Mouse (Mus musculus) heart, postnatal 36 days (tissue): Measurements from ENCODE around the gene Inpp4a. TPM values are rescaled to one million over a fixed set of nuclear protein-coding genes. Genes with fewer than 3 reads are reported as not detected.

Source experiments
- DNase-seq, 2 experiments: peaks; one replicate each; pipeline ENCODE4 v3.0.0; 2021 to 2022
- intact Hi-C: fragments of 180-260 bp; cut with DNase I; formaldehyde crosslinking; loops from one replicate; pipeline ENCODE4 v1.15.1; 2025
- total RNA-seq, 2 experiments: library from RNA; stranded (reverse); gene quantifications; 2 replicates each; pipeline ENCODE4 v1.2.3; 2021

Gene Inpp4a
- total RNA-seq, 2 experiments from 2014 or later = 17.0 to 19.8 TPM

DNA sequence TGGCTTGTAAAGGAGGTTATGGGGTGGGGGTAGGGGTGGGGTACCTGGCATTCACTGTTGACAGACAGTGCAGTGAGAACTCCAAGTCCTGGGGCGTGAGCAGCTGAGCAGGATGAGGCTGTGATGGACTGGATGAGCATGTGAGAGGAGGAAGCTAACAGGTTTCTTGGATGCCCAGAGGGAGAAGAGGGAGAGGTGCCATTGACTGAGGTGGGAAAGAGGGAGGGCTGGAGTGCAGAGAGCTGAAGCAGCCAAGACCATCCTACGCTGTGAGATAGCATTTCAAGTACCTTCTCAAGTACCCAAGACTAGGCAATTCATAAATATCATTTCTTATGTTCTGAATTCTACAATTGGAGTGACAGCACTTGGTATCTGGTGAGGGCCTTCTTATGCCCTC lies 52.3 kb downstream of the Inpp4a start:
- intact Hi-C loops = no loop called here
- no peak for DNase-seq

DNA sequence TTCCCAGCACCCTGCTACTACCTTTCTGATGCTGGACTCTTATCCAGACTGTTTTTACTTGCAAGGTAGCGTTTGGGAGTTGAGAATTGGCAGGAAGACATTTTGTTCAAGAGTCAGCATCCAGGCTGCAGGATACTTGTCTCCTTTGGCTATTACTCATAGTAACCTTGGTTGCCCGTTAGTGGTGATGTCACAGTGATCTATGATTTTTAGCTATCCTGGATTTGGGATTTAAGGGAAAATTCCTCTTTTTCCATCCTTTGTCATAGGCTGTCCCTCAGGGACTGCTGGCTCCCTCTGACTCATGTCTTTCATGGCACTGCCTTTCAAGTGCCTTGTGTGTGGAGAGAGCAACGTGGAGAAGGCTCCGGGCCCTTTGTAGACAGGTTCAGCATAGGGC lies 53.8 kb downstream of the Inpp4a start:
- intact Hi-C loops = no loop called here
- no peak for DNase-seq

- intact Hi-C loops = no loop called here
- DNase-seq = peak in 1 of 2 experiments; percentile 18
These were observed 55.8 kb downstream of the Inpp4a start for GRCm38 (mm10) chr1:37355492-37355891.

GRCm38 (mm10) chr1:37356305-37356704 lies 56.6 kb downstream of the Inpp4a start:
- no peak for DNase-seq
- intact Hi-C loops = no loop called here

DNA sequence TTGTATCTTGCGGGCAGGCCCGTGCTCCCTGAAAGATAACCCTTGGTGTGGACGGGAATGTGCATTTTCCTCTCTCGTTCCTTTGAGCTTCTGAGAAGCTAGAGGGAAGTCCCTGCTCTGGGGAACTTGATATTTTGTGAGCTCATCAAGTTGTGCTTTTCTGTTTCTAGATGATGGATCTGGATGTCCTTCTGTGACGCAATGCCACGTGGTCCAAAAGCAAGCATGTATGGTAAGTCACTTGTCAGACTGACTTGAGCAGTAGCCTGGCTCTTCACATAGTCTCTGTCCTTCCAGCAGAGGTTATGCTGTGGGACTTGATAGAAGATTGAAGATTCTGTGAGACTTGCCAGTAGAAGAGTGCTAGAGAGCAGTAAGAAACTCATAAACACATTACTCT lies 57.5 kb downstream of the Inpp4a start:
- intact Hi-C loops = no loop called here
- no peak for DNase-seq

- intact Hi-C loops = no loop called here
- no peak for DNase-seq
These were observed 59.0 kb downstream of the Inpp4a start for GRCm38 (mm10) chr1:37358621-37359020.

- no peak for DNase-seq
- intact Hi-C loops = no loop called here
These were observed 59.9 kb downstream of the Inpp4a start for GRCm38 (mm10) chr1:37359395-37360092.

GRCm38 (mm10) chr1:37360781-37361180 lies 61.1 kb downstream of the Inpp4a start:
- DNase-seq = no peak
- intact Hi-C loops = no loop called here

DNA sequence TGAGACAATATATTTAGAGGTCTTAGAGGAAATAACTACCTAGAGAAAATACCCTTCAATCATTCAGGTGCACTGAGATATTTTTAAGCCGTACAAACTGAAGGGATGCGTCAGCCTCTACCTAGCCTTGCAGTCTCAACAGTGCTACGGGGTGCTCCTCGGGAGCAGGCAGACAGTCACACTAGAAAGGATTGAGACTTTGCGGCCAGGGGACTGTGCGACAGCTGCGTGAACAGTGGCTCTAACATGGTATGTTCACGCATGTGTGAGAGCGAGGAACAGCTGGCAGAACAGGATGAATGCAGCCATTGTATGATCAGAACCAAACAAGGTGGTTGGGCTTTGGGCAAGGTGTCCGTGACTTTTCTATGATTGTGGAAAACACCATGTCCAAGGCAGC lies 63.1 kb downstream of the Inpp4a start:
- no peak for DNase-seq
- intact Hi-C loops = no loop called here

GRCm38 (mm10) chr1:37368125-37368524 lies 68.5 kb downstream of the Inpp4a start:
- intact Hi-C loops = no loop called here
- no peak for DNase-seq

GRCm38 (mm10) chr1:37368768-37369385 lies 69.2 kb downstream of the Inpp4a start:
- no peak for DNase-seq
- intact Hi-C loops = no loop called here

- no peak for DNase-seq
- intact Hi-C loops = no loop called here
These were observed 76.5 kb downstream of the Inpp4a start for GRCm38 (mm10) chr1:37376177-37376576.

DNA sequence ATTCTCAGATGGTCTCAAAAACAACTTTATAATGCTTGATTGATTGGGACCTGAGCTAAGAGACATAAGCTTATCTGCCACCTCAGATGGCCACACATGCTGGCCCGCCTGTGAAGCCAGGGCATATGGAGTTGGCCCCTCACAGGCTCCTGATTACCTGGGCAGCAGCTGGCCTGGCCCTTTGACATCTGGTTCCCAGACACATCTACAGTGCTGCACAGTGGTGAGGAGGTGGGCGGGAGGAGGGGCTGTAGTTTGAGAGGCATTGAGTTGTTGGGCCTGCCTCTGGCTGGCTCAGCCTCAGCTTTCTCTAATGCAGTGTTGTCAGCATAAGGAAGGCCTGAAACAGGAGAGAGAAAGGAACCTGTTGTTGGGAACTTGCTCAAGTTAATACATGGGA lies 77.1 kb downstream of the Inpp4a start:
- intact Hi-C loops = no loop called here
- DNase-seq = no peak

DNA sequence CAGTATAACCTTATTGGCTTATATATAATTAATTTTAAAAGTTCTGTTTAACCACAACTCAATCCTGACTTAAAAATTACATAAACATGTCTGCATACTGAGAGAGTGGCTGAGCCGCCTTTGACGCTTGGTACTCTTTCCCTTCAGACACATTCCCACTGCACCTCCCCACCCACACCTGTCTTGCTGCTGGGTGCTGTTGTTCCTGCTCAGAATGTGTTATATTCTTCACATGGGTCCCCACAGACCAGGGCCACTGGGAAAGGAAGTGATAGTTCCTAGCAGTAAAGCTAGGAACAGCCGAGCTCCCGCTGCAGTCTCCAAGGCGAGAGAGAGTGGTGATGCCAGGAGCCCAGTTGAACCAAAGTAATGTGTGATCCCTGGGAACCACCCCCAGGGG lies 78.4 kb downstream of the Inpp4a start:
- intact Hi-C loops = no loop called here
- DNase-seq = no peak

DNA sequence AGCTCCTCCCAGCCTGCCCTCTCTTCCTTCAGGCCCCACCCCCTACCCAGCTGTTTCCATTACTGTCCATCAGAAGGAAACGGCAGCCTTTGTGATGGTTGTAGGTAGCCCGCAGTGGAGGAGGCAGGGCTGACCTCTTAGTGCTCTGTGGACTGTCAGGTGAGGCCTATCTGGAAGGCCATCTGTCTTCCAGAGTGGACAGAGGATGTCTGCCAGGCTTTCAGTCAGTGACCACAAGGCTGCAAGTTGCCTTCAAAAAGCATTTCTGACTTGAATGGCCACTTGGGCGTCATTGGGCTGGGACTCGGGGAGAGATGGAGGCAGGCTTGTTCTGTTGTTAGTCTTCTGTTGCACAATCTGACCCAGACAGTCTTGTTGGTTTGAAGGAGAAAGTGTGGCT lies 79.9 kb downstream of the Inpp4a start:
- intact Hi-C loops = no loop called here
- DNase-seq = no peak

- no peak for DNase-seq
- intact Hi-C loops = no loop called here
These were observed 81.2 kb downstream of the Inpp4a start for GRCm38 (mm10) chr1:37380913-37381312.

- intact Hi-C loops = no loop called here
- no peak for DNase-seq
These were observed 84.6 kb downstream of the Inpp4a start for GRCm38 (mm10) chr1:37384304-37384703.

DNA sequence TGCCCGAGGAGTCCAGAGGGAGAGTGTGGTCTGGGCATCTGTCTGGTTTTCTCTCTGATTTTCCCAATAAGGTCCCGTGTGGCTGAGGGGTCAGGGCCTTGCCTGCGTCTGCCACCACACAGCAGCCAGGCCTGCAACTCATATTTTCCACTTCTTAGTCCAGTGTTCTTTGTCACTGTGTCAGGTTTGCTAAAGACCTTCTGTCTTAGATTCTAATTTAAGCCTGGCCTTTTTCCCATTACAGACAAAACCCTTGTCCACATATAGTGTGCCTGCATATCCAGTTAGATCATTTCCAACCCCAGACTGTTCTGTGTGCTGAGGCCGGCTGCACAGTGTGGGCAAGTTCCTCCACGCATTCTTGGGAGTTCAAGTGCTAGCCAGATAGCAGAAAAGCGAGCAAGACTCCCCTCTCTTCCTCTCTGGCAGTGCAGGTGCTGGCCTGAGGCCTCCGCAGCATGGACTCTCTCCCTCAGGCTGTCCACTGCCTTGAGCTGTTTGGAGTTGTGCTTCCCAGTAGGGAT lies 86.8 kb downstream of the Inpp4a start:
- DNase-seq = peak in 1 of 2 experiments; percentile 24
- intact Hi-C loops = no loop called here

- intact Hi-C loops = no loop called here
- DNase-seq = no peak
These were observed 93.5 kb downstream of the Inpp4a start for GRCm38 (mm10) chr1:37393174-37393573.

- intact Hi-C loops = no loop called here
- DNase-seq = no peak
These were observed 96.8 kb downstream of the Inpp4a start for GRCm38 (mm10) chr1:37396481-37396880.

DNA sequence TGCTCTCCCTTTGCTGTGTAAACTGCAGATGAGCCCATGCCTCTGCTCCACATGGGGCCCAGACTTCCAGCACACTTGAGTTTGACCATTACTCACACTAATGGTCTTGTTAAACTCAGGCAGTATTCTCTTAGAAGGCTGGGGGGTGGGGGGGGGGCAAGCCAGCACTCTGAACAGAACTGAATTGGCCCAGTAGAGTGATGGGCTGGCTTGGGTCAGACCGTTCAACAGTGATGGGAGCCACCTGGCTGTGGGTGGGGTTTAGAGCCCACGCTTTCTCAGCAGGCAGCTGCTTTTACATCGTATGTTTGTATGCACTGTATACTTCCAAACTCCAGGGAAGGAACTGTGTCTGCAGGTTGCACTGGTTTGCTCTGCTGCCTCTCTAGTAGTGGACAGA lies 99.3 kb downstream of the Inpp4a start:
- DNase-seq = no peak
- intact Hi-C loops = no loop called here

- DNase-seq = no peak
- intact Hi-C loops = loop anchor here (5.0 kb wide), 2 partner anchors 617 to 662 kb away; no protein-coding TSS in a partner anchor
These were observed 100.1 kb downstream of the Inpp4a start for GRCm38 (mm10) chr1:37399734-37400133.
